Mouse (Mus musculus) cerebellum, adult 9-10 months (tissue): ENCODE data around the gene Mob3c.

Source experiments
- DNase-seq: peaks from one replicate; pipeline ENCODE4 v3.0.0; 2022

Gene Mob3c

DNA sequence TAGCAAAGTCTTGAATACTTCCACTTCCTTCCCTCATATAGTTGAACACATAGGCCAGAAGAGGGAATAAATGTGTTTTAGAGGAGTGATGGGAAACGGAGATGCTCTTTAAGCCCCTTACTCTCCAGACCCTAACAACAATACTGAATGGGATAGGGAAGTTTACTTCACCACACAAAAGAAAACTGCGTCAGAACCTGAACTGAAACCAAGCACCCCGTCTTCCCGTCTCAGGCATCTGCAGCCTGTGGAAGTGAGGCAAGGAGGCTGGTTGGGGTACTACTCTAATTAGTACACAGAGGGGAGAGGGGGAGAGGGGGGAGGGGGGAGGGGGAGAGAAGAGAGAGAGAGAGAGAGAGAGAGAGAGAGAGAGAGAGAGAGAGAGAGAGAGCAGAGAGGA is 10.3 kb downstream of the Mob3c start:
- no peak for DNase-seq

DNA sequence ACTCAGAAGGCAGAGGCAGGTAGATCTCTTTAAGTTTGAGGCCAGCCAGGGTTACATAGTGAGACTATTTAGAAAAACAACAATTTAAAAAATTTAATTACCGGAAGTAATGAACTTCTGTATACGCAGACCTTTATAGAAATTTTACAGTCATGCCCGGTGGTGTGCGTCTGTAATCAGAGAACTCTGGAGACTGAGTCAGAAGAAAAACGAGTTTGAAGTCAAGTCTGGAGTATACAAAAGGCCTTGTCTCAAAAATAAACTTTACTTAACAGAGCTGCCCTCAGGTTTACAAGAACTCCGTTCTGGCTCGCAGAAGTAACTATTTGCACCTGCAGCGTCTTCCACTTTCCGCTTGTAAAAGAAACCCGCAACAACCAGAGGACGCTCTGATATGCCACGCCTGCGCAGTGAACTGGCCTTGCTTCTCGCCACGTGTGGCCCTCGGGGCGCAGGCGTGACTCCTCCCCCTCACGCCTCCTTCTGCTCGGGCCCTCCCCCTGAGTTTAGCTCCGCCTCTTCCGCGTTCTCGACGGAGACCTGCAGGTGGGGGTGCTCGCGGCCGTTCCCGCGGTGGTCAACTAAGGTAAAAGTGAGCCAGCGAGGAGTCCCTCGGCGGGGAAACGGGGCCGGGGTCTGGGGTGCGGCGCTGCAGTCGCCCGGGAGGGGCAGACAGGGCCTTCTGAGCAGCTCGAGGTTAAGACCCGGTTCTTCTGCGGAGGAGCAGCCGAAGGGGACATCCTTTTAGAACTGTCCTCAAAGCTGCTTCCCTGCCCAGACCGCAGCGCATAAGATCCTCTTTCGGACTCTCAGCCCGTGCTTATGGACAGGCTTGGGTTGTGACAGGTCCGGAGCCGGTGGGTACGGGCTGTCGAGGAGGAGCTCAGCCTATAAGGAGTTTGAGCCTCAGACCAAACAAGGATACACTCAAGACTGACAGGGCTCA is 11.1 kb downstream of the Mob3c start, which contains the start of gene Mknk1:
Gene Mknk1, plus strand, starts transcription at position 503 of the 946 bp plus-strand sequence.
- peak; percentile 93 for DNase-seq

DNA sequence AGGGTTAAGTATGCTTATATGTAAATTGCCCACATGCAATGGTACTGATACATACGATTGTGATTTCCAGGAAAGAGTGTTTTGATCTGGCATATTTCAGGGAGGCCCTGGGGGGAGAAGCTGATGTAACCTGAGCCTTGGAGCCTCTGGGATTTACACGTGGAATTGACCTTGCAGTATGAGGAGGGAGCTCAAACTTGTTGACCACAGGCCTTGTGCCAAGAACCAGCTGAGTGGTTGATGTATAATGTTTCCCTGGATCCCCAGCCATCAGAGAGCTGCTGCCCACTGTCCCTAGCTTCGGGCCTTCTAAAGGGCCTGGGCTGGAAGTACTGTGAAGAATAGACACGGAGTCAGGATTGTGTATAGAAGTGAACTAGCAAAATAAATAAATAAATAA is 12.1 kb downstream of the Mob3c start:
- peak; percentile 45 for DNase-seq

DNA sequence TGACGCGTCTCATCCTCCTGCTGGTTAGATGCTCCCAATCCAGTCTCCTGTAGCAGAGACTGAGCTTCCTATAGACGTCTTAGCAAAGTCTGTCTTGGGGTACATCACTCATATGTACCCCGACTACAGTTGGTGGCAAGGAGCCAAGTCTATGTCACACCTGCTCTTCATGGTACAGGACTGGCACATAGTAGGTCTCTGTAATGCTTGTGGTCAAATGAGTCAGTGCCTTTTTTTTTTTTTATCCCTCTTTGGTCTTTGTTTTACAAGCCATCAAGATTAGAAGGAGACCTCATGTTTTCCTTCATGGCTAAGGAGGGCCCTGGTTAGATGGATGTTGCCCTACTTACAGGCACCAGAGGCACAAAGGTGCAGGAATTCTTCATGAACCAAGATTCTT is 12.9 kb downstream of the Mob3c start:
- DNase-seq: peak; percentile 34

DNA sequence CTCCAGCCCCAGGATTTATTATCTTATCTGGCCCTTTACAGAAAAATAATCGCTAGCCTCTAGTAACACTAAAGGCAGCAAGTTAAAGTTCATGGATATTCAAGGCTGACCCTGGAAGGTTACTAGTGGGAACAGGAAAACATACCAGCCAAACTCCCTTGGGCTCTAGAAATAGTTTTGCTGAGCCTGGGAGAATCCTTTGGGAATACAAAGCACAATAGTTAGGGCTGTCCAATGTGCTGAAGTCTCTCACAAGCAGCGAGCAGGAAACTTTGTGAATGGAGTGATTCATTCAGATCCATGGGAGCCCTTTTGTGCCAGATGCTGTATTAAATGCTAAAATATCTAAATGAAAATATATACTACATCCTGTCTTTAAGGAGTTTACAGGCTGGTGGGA is 18.8 kb downstream of the Mob3c start:
- no peak for DNase-seq

DNA sequence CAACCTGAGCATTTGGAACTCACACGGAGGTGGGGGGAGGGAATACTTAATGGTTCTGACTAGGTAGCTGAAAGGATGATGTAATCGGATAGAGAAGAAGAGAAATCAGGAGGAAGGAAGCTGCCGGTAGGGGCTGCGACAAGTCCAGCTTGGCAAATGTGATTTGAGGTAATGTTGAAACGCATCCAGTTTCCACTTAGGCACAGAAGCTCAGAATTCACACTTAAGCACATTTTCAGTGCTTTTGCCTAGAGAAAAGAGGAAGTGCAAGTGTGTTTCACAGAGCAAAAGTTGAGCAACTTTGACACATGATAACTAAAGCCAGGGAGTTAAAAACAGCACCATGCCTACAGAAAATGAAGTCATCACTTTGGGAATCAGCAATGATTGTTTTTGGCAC is 19.5 kb downstream of the Mob3c start:
- no peak for DNase-seq

DNA sequence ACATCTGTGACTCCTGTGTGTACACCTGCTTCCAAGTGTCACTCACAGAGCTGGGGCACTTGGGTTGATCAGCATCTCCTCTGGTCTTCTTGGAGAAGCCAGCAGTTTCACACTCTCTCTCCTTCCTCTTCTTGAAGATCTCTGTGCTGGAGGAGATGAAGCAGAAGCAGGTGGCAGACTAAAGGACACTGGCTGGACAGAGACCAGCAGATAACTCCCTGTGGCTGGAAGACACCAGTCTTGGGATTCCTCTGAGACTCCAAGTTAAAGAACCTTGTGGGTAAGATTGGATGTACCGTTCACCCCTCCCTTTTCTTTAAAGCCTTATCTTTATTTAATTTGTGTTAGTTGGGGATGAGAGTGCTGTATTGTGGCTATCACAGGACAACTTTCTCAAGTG is 20.2 kb downstream of the Mob3c start:
- no peak for DNase-seq

DNA sequence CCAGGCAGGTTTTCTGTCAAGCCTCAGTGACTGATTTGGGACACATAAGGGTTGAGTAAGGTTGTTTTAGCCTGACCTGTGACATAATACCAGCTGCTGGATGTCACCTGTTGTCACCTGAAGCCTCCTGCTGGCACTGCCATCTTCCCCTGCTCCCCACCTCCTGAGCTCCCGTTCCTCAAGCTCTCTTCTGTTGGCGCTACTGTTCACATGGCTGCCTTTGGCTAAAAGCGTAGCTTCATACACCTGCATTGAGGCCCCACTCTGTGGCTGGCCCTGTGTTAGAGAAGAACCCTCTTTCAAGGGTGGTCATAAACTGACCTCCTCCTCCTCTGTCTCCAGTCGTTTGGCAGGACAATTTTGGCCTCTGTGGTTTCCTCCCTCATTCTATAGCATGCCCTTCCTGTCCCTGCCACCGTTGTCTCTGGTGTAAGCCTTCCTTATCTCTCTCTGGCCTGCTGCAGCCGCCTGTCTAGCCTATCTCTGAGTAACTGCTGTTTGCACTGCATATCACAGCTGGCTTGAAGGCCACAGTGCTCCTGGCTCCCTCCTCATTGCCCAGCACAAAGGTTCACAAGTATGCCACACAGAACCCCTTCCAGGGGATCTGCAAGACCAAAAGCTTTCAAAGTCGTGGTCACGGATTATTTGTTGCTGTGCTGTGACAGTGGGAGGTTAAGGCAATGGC is 21.2 kb downstream of the Mob3c start:
- DNase-seq: no peak

DNA sequence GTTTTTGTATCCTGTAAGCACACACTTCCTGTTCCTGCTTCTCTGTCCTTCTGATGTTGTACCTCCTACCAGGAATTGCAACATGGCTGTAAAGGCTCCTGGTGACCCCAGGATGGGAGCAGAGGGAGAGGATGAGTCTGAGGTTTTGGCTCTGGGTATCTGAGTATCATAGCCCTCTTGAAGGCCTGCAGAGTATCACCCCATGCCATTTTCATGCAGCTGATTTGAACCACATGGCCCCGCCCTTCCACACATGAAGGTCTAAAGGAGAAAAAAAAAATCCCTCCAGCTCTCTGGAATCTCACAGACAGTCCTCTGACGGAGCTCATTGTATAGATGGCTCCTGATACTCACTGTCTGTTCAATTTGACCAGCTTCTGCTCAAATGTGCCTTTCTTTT is 22.2 kb downstream of the Mob3c start:
- no peak for DNase-seq

DNA sequence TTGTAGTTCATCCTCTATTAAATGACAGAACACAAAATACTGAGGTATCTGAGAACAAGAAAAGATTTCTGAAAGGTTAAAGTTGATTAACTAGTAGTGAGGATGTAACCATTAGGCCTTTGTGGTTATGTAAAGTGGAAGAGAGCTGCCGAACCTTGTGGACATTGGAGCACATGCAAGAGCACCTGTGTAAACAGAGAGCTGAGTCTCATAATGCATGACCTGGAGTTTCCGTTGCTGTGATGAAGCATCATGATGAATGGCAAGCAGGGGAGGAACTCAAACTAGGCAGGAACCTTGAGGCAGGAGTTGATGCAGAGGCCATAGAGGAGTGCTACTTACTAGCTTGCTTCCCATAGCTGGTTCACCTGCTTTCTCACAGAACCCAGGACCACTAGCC is 22.7 kb downstream of the Mob3c start:
- no peak for DNase-seq

DNA sequence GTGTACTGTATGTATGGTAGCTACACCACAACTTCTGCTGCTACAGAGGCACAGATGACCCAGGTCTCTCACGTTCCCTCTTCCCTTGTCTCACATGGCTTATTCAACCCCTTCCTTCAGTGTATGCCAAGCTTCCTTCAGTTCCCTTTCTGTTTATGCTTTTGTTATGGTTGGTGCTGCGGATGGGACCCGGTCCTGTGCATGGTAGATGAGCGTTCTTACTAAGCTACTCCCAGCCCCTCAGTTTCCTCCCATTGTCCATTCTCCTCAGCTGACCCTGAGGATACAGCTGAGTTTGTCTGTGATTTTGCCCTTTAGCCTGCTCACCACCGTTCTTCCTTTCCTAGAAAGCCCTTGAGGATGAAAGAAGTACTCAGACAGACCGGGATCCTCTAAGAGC is 23.7 kb downstream of the Mob3c start:
- no peak for DNase-seq

DNA sequence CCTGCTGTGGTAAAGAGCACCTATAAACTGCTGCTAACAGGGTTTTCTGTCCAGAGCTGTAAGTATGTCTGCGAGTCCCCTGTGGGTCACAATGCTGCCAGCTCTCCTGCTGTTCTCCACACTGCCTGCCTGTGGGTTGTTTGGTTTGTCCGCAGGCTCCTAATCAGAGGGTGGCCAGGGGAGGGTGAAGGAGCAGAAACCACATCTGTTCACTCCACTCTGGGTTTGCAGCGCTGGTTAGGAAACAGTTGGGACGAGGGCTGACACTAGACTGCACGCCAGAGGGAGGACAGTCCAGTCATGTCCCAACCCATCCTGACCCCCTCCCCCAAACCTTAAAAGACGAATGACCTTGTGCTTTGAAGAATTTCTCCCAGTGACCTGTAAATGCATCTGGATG is 27.2 kb downstream of the Mob3c start:
- no peak for DNase-seq

DNA sequence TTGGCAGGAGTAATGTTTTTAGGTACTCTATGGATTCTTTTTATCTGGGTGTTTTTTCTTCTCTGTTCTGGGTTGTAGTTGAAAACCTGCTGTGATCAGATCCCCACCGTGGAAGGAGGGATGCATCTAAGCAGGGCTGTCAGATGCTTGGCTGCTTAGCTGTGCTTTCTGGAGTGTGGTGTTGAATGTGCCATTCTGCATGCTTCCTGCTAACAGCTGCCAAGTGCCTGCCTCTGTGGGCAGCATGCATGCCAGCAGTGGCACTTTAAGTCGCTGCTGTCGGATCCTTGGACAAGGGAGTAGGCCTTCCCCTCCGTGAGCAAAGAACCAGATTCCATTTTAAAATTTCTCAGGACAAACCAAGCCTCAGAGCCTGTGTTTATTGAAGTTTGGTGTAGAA is 27.7 kb downstream of the Mob3c start:
- DNase-seq: no peak

DNA sequence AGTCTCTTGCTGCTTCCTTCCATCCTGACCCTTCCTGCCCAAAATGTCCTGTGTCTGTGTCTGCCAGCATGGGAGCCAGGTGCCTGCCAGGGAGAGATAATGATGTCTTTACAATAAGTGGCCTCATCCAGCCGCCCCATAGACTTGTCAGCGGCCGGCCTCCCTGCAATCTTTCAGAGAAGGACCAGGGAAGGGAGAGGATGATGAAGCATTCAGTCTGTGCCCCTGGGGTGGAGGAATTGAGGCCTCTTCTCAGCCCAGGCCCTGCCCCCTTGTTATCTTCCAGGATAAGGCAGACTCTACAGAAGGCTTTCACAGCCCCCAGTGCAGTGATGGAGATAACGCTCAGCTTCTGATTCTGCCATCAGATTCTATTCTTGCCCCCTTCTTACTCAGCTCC is 28.4 kb downstream of the Mob3c start:
- DNase-seq: no peak

DNA sequence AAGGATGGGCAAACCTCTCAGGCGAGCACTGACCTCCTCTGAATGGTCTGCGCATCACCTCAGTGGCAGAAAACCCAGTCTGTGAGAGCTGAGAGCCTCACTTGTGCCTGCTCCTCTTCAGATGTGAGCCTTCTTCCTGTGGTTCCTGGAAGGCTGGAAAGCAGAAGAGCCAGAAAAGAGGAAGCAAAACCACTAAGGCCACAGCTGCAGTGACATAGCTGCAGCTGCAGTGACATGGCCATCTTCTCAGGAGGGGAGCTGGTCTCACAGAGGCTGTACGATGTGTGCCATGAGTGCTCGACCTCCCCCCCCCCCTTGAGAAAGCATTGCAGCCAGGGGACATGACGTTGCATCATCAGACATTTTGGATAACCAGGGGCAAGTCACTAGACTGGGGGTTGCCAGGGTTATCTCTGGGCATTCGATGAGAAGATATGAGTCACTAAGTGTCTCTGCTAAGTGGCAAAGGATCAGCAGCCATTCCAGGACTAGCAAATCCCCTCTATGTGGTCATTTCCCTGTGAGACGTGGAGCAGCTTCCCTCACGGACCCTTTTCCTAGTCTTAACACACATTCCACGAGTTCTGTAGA is 29.5 kb downstream of the Mob3c start:
- DNase-seq: no peak

DNA sequence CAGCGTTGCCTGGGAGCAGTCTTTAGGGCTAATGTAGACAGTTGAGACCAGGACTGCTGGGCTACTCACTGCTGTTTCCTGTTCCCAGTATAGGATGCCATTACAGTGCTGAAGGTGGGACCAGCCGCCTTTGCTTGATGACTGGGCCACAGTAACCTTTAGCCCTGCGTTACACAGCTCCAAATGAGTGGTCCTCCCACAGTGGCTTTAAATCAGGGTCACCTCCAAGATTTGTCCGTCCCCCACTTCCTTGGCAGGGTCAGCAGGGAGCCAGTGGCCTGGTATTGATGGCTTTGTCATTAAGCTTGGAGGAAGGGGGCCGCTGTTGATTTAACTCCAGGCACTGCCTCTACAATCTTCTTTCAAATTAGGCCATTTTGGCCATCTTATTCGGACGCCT is 35.5 kb downstream of the Mob3c start:
- DNase-seq: no peak

DNA sequence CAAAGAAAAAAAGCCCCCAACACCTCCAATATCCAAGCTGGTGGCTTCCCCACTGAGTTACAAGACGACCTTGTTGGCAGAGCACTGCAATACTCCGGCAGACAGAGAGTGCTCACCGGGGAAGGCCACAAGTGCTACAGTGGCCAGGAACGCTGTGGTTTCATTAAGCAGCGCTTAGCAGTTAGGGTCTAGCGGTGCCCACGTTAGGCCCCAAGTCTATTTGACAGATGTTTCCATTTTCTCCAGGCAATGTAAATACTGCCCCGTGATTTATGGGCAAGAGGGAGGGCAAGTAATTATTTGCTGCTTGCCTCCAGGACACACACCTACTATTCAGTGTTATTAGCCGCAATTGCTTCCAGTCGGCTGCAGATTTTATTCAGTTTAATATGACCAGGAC is 36.0 kb downstream of the Mob3c start:
- DNase-seq: no peak

DNA sequence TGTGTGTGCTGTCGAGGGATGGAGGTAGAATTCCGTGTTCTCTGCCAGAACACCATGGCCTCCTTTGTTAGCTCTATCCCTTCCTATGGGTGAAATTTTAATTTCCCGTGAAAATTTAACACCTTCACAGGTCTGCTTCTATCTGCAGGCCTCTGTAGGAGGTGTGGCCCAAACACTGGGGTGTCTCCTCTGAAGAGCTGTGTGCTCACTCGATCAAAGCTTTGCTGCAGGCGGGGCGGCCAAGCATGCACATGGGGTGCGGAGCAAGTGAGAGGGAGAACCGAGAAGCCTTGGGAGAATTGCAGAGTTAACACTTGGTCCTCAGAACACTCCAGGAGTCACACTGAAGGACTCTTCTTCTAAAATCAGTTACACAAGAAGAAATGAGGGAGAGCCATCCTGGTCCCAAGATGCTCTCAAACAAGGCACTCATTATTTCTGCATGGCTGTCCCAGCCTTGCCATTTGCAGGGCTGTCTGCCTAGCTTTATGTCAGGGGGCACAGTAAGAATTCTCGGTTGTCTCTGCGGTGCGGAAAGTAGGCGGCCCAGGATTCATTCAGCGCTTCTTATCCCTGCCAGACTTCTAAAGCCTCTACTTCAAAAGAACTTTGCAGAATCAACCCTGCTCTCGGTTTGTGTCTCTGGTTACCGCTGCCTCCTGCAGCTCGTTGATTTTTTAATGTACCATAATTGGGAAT is 41.8 kb downstream of the Mob3c start:
- DNase-seq: no peak

DNA sequence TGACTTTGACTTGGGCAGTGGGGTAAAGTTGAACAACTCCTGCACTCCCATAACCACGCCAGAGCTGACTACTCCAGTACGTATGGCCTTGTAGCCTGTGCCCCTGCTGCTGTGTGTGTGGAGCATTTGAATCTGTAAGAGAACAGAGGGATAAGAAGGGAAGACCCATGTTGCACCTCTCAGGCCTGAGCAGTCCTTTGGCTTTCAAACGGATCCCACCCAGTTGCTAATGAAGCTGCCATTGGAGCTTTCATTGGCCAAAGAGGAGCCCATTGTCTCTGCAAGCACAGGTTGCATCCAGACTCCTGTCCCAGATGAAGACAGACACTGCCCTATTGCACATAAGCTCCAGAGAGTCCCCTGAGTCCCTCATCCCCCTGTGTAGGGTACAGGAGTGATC is 45.3 kb downstream of the Mob3c start:
- no peak for DNase-seq

DNA sequence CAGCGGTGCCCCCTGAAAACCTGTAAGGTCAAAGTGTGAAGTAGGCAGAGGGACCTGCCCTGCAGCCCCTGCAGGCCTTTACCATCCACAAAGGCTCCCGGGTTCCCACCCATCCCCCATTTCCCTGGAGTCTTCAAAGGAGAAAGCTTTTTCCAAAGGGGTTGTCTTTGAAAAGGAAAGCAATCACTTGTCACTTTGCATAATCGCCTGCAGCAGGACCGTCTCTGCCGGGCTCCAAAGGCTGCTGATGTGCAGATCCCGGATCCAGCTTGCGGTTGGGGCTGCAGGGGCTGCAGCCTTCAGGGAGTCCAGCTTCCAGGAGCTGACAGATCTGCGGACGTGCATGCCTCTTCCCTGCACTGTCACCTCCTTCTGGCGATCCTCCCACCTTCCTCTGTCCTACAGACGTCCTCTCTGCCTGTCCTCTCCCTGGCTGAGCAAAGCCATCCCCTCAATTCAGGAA is 50.4 kb downstream of the Mob3c start:
- no peak for DNase-seq

DNA sequence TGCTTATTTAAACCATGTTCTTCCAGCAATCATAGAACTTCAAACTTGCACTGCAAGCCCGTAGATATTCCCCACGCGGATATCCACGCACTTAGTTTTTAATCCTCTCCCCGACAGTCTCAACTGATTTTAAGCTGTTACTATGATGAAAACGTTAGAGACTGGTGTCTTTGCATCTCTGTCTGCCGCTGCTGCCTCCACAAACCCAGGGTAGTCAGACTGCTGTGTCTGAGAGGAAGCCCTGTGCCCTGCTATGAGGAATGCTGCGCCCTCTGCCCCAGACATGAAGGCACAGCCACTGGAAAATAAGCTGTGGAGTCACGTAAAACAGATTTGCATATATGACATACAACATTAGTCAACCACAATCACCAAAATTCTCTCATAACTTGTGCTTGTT is 50.9 kb downstream of the Mob3c start:
- DNase-seq: no peak

DNA sequence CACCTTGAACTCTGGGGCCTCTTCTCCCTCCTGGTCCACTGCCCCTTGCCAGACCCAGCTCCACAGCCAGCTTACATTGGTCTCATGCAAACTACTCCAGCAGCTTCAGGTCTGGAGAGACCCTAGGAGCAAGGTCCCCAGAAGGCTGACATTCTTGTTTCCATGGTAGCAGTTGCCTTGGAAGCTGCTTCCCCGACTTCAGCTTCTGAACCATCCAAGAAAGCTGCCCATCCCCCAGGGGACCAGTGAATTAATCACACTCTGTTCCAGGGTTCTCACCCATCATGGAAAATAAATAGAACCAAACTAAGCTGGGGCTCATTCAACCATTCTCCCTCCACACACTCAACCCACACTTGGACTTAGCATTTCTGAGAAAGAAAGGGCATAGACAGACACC is 53.3 kb downstream of the Mob3c start:
- DNase-seq: no peak

DNA sequence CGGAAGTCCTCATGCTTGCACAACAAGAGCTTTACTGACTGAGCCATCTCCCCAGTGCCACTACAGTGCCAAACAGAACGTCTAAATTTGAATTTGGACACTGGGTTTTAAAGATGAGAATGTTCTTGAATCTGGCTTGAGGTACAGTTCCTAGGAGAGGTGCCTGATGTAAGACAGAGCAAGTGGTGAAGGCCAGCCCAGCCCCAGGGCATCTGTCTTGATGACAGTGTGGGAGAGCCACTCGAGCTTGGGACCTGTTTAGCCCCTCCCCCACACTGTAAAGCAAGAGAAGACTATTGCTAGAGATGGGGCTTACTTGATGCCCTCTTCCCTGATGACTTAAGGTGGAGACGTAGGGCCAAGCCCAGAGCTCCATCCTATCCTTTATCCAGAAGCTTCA is 54.3 kb downstream of the Mob3c start:
- no peak for DNase-seq
